Mouse (Mus musculus): Measurements from ENCODE around the gene Ppp4r1. TPM values are rescaled to one million over a fixed set of nuclear protein-coding genes. Genes with fewer than 3 reads are reported as not detected.

The Ppp4r1 gene
- polyA plus RNA-seq, 1 experiment from 2014 or later: 9.4 TPM

DNA sequence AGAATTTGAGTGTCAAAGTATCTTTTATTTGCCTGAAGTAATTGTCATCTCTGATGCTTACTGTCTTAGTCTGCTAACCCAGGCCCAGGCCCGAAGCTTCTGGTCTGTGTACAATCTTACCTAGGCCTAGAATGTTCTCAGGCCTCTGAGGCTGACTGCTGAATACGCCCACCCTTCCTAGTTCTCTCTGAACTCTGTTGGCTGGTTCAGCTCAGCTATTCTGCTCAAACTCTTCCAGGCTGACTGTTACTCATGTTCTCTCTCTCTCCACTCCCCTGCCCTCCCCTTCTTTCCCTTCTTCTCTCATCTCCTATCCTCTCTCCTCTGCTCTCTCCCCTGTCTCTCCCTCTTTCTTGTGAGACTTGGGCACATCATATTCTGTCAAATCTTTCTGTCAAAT is 24.0 kb downstream of the Ppp4r1 start:
- Histone ChIP-seq H3K4me2 (ENCODE audit: low read depth, low read length) (no peak overlapping the region), H3K36me3 (ENCODE audit: control insufficient read depth, insufficient read depth) (peaks cover 6% of the 10 kb centered on the region), H3K4me3 (ENCODE audit: low read depth, low read length) (no peak overlapping the region), H3K27me3 (ENCODE audit: control insufficient read depth, insufficient read depth, low read depth, low read length) (no peaks in the 10 kb centered on the region), H3K27ac (ENCODE audit: low read length) (no peak overlapping the region), H3K4me1 (ENCODE audit: control insufficient read depth, low read depth, low read length) (no peaks in the 10 kb centered on the region), H3K9me3 (replicated peaks; ENCODE audit: control insufficient read depth, low read length) (no peaks in the 10 kb centered on the region), H3K9ac (ENCODE audit: low read depth, low read length) (no peak overlapping the region)
- ATAC-seq (ENCODE audit: low read depth): no peak
- WGBS (ENCODE audit: insufficient replicate concordance): 72% methylated on average over 2 of the region's 2 CpGs

GRCm38 (mm10) chr17:65811032-65811431 is 28.7 kb downstream of the Ppp4r1 start:
- Histone ChIP-seq H3K4me1 (ENCODE audit: control insufficient read depth, low read depth, low read length) (no peaks in the 10 kb centered on the region), H3K4me2 (ENCODE audit: low read depth, low read length) (no peak overlapping the region), H3K27ac (ENCODE audit: low read length) (no peak overlapping the region), H3K27me3 (ENCODE audit: control insufficient read depth, insufficient read depth, low read depth, low read length) (no peaks in the 10 kb centered on the region), H3K9ac (ENCODE audit: low read depth, low read length) (no peak overlapping the region), H3K9me3 (replicated peaks; ENCODE audit: control insufficient read depth, low read length) (no peaks in the 10 kb centered on the region), H3K36me3 (ENCODE audit: control insufficient read depth, insufficient read depth) (peaks cover 27% of the 10 kb centered on the region), H3K4me3 (ENCODE audit: low read depth, low read length) (no peak overlapping the region)
- no peak for ATAC-seq (ENCODE audit: low read depth)
- WGBS (ENCODE audit: insufficient replicate concordance): 79% methylated on average over 5 of the region's 5 CpGs

DNA sequence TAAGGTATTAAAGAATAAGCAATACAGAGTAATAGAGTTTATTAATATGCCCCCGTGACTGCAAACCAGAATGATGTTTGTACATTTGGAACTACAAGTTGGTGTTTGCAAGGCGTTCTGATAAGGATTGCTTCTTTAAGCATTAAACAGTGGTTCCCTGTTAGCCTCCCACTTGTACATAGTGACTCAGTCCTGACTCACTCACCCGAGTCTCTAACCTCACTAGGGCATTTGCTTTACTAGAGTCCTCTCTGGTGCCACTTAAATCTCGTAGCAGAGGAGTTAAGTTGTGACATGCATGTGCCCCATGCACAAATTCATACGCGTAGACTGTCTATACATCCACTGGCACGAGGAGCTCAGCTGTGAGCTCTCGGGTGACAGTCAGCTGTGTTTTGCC is 31.4 kb downstream of the Ppp4r1 start:
- Histone ChIP-seq H3K27me3 (ENCODE audit: control insufficient read depth, insufficient read depth, low read depth, low read length) (no peaks in the 10 kb centered on the region), H3K27ac (ENCODE audit: low read length) (no peak overlapping the region), H3K4me2 (ENCODE audit: low read depth, low read length) (no peak overlapping the region), H3K4me3 (ENCODE audit: low read depth, low read length) (no peak overlapping the region), H3K9me3 (replicated peaks; ENCODE audit: control insufficient read depth, low read length) (no peaks in the 10 kb centered on the region), H3K36me3 (ENCODE audit: control insufficient read depth, insufficient read depth) (peaks cover 40% of the 10 kb centered on the region), H3K9ac (ENCODE audit: low read depth, low read length) (no peak overlapping the region), H3K4me1 (ENCODE audit: control insufficient read depth, low read depth, low read length) (no peaks in the 10 kb centered on the region)
- no peak for ATAC-seq (ENCODE audit: low read depth)
- WGBS (ENCODE audit: insufficient replicate concordance): 79% methylated on average over 8 of the region's 8 CpGs

DNA sequence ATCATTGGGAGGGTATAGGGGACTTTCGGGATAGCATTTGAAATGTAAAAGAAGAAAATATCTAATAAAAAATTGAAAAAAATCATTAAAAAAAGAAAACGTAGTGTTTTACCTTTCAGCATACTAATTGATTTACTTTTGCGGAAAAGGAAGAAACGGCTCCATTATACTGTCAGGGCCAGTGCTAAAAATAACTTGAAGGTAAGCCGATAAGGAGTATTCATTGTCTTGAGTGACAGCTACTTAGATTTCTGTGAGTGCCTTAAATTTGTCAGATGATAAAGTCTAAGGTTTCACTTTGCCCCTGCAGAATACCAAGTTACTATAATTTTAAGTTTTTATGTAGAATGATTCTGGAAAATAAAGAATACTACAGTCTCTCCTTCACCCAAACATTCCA is 37.8 kb downstream of the Ppp4r1 start:
- no peak overlapping the region for H3K4me2 ChIP-seq (ENCODE audit: low read depth, low read length)
- no peak overlapping the region for H3K9ac ChIP-seq (ENCODE audit: low read depth, low read length)
- H3K4me1 ChIP-seq (ENCODE audit: control insufficient read depth, low read depth, low read length): no peaks in the 10 kb centered on the region
- no peak overlapping the region for H3K27ac ChIP-seq (ENCODE audit: low read length)
- no peaks in the 10 kb centered on the region for H3K9me3 ChIP-seq (replicated peaks; ENCODE audit: control insufficient read depth, low read length)
- H3K4me3 ChIP-seq (ENCODE audit: low read depth, low read length): no peak overlapping the region
- WGBS (ENCODE audit: insufficient replicate concordance): 71% methylated on average over 5 of the region's 5 CpGs
- ATAC-seq (ENCODE audit: low read depth): no peak
- peaks cover 25% of the 10 kb centered on the region for H3K36me3 ChIP-seq (ENCODE audit: control insufficient read depth, insufficient read depth)
- no peaks in the 10 kb centered on the region for H3K27me3 ChIP-seq (ENCODE audit: control insufficient read depth, insufficient read depth, low read depth, low read length)

DNA sequence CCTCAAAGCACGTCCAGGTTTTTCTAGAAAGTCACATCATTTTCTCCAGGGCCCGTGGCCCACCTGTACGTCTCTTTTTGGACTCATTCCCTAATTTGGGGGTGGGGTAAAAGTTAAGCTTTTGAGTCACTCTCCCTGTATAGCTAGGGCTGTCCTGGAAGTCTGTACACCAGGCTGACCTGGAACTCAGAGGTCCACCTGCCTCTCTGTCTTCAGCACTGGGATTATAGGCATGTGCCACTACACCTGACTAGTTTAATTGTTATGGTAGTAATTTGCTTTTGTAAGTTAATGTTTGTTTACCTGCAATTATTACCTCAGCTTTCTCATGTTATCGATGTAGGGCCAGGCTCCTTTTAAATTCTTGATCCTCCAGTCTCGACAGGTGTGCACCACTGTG is 40.0 kb downstream of the Ppp4r1 start:
- Histone ChIP-seq H3K27me3 (ENCODE audit: control insufficient read depth, insufficient read depth, low read depth, low read length) (no peaks in the 10 kb centered on the region), H3K9ac (ENCODE audit: low read depth, low read length) (no peak overlapping the region), H3K4me1 (ENCODE audit: control insufficient read depth, low read depth, low read length) (no peaks in the 10 kb centered on the region), H3K36me3 (ENCODE audit: control insufficient read depth, insufficient read depth) (peaks cover 7% of the 10 kb centered on the region), H3K27ac (ENCODE audit: low read length) (no peak overlapping the region), H3K4me3 (ENCODE audit: low read depth, low read length) (no peak overlapping the region), H3K9me3 (replicated peaks; ENCODE audit: control insufficient read depth, low read length) (no peaks in the 10 kb centered on the region), H3K4me2 (ENCODE audit: low read depth, low read length) (no peak overlapping the region)
- ATAC-seq (ENCODE audit: low read depth): no peak
- WGBS (ENCODE audit: insufficient replicate concordance): 73% methylated on average over 5 of the region's 5 CpGs

DNA sequence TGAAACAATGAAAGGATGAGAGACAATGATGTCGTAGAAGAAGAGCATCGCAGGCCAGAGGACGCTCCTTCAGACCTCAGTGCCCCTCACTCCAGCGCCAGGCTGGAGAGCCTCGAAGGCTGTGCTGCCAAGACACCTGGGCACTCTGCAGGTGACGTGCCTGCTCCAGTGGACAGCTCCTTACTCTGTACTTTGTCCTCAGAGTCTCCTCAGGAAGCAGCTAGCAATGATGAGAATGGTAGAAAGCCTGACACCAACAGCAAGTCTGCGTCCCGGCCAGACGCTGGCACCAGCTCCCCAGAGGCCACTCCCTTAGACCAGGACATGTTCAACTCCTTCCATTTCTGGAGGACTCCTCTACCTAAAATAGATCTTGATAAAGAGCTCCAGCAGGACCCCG is 41.9 kb downstream of the Ppp4r1 start:
- Histone ChIP-seq H3K4me1 (ENCODE audit: control insufficient read depth, low read depth, low read length) (no peaks in the 10 kb centered on the region), H3K36me3 (ENCODE audit: control insufficient read depth, insufficient read depth) (peaks cover 6% of the 10 kb centered on the region), H3K27ac (ENCODE audit: low read length) (no peak overlapping the region), H3K9ac (ENCODE audit: low read depth, low read length) (no peak overlapping the region), H3K27me3 (ENCODE audit: control insufficient read depth, insufficient read depth, low read depth, low read length) (no peaks in the 10 kb centered on the region), H3K4me2 (ENCODE audit: low read depth, low read length) (no peak overlapping the region), H3K9me3 (replicated peaks; ENCODE audit: control insufficient read depth, low read length) (no peaks in the 10 kb centered on the region), H3K4me3 (ENCODE audit: low read depth, low read length) (no peak overlapping the region)
- 82% methylated on average over 10 of the region's 10 CpGs for whole genome bisulfite sequencing (ENCODE audit: insufficient replicate concordance)
- ATAC-seq (ENCODE audit: low read depth): no peak

DNA sequence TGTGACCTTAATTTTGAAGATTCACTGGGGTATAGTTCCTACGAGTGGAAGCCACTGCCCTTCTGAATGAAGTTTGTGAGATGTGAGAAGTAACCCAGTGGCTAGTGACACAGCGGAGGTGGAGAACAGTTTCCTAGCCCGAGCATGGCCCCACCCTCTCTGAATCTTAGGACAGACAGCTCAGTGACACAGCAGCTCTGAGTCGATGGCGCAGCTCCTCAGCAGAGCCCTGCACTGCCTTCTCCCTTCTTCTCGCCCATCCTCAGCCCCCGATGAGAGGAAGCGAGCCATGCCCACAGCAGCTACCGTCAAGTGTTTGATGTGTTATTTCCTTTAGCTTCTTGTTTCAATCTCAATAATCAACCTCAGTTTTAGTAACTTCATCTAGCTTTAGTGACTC is 43.9 kb downstream of the Ppp4r1 start:
- H3K36me3 ChIP-seq (ENCODE audit: control insufficient read depth, insufficient read depth): peaks cover 9% of the 10 kb centered on the region

GRCm38 (mm10) chr17:65827119-65827840 is 44.9 kb downstream of the Ppp4r1 start:
- 84% methylated on average over 16 of the region's 16 CpGs for WGBS (ENCODE audit: insufficient replicate concordance)
- no peaks in the 10 kb centered on the region for H3K27me3 ChIP-seq (ENCODE audit: control insufficient read depth, insufficient read depth, low read depth, low read length)
- H3K4me1 ChIP-seq (ENCODE audit: control insufficient read depth, low read depth, low read length): no peaks in the 10 kb centered on the region
- H3K9me3 ChIP-seq (replicated peaks; ENCODE audit: control insufficient read depth, low read length): no peaks in the 10 kb centered on the region
- H3K9ac ChIP-seq (ENCODE audit: low read depth, low read length): no peak overlapping the region
- H3K4me3 ChIP-seq (ENCODE audit: low read depth, low read length): no peak overlapping the region
- ATAC-seq (ENCODE audit: low read depth): no peak
- no peak overlapping the region for H3K27ac ChIP-seq (ENCODE audit: low read length)
- no peak overlapping the region for H3K4me2 ChIP-seq (ENCODE audit: low read depth, low read length)
- H3K36me3 ChIP-seq (ENCODE audit: control insufficient read depth, insufficient read depth): peaks cover 14% of the 10 kb centered on the region

More for the DNA sequence above, 43.9 kb downstream of the Ppp4r1 start:
- Histone ChIP-seq H3K9me3 (replicated peaks; ENCODE audit: control insufficient read depth, low read length) (no peaks in the 10 kb centered on the region), H3K4me2 (ENCODE audit: low read depth, low read length) (no peak overlapping the region), H3K4me3 (ENCODE audit: low read depth, low read length) (no peak overlapping the region), H3K27ac (ENCODE audit: low read length) (no peak overlapping the region), H3K9ac (ENCODE audit: low read depth, low read length) (no peak overlapping the region), H3K27me3 (ENCODE audit: control insufficient read depth, insufficient read depth, low read depth, low read length) (no peaks in the 10 kb centered on the region), H3K4me1 (ENCODE audit: control insufficient read depth, low read depth, low read length) (no peaks in the 10 kb centered on the region)
- no peak for ATAC-seq (ENCODE audit: low read depth)
- WGBS (ENCODE audit: insufficient replicate concordance): 41% methylated on average over 9 of the region's 9 CpGs

GRCm38 (mm10) chr17:65827904-65828303 is 45.5 kb downstream of the Ppp4r1 start:
- Histone ChIP-seq H3K9ac (ENCODE audit: low read depth, low read length) (no peak overlapping the region), H3K9me3 (replicated peaks; ENCODE audit: control insufficient read depth, low read length) (no peaks in the 10 kb centered on the region), H3K27ac (ENCODE audit: low read length) (no peak overlapping the region), H3K4me1 (ENCODE audit: control insufficient read depth, low read depth, low read length) (no peaks in the 10 kb centered on the region), H3K36me3 (ENCODE audit: control insufficient read depth, insufficient read depth) (peaks cover 16% of the 10 kb centered on the region), H3K4me3 (ENCODE audit: low read depth, low read length) (no peak overlapping the region), H3K4me2 (ENCODE audit: low read depth, low read length) (no peak overlapping the region), H3K27me3 (ENCODE audit: control insufficient read depth, insufficient read depth, low read depth, low read length) (no peaks in the 10 kb centered on the region)
- no peak for ATAC-seq (ENCODE audit: low read depth)
- 84% methylated on average over 5 of the region's 5 CpGs for WGBS (ENCODE audit: insufficient replicate concordance)
